ENCODE assay signal across 21 mouse cellular contexts in the genomic region with DNA sequence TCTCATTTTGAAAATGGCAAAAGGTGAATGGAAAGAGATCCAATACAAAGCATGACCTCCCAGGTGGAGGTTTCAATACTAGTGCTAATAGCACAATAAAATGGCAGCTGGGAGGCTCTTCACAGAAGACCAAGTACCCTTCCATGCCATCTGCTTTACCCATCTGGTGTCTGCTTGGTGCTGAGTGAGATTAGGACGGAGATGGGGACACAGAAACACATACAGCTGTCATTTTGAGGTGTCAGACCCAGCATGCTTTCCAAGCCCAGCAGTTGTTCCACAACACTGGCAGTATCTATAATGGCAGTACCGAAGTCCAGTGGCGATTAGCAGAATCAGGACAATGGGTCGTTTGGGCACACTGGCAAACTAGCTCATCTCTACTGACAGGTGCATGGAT.
A peak's percentile ranks its signal among the peaks of the same experiment; 100 is the strongest.
DNase-seq lines count a peak whose midpoint lies in the region; ATAC-seq lines count a peak whose summit lies in the region.
"Had no signal": no experiment of that assay in that cellular context is flagged by ENCODE, and none has a peak within 500 bp of the region (broad histone marks: within the 10 kb centered on the region; RNA-seq: fewer than 3 reads in every experiment).

No protein-coding gene starts in this region.

- H3K36me3 ChIP-seq in forebrain, embryonic 13.5 days (ENCODE audit: poor library complexity, severe bottlenecking): no peaks in the 10 kb centered on the region
- H3K36me3 ChIP-seq in forebrain, embryonic 12.5 days (replicated peaks): no peaks in the 10 kb centered on the region
- H3K36me3 ChIP-seq: embryonic facial prominence, embryonic 15.5 days; heart, embryonic 12.5 days; hindbrain, embryonic 10.5 days; hindbrain, embryonic 15.5 days had no signal

- H3K9ac ChIP-seq in forebrain, embryonic 13.5 days: no peak overlapping the region
- H3K9ac ChIP-seq in forebrain, embryonic 12.5 days: no peak overlapping the region
- H3K9ac ChIP-seq: embryonic facial prominence, embryonic 15.5 days; heart, embryonic 12.5 days; hindbrain, embryonic 15.5 days had no signal

- H3K4me1 ChIP-seq in forebrain, embryonic 13.5 days: no peaks in the 10 kb centered on the region
- H3K4me1 ChIP-seq in forebrain, embryonic 12.5 days: no peaks in the 10 kb centered on the region
- H3K4me1 ChIP-seq: embryonic facial prominence, embryonic 15.5 days; heart, embryonic 12.5 days; hindbrain, embryonic 10.5 days; hindbrain, embryonic 15.5 days had no signal

- 82% methylated on average over 4 of the region's 4 CpGs for WGBS in forebrain, embryonic 13.5 days
- WGBS in forebrain, embryonic 12.5 days: 83% methylated on average over 4 of the region's 4 CpGs

- ATAC-seq in forebrain, embryonic 13.5 days: peak; percentile 51; the same call in 1 of the 2 replicates
- ATAC-seq in forebrain, embryonic 12.5 days (ENCODE audit: low FRiP score): no peak
- ATAC-seq: activated CD4-positive, CD25-positive, alpha-beta regulatory T cell, adult 4 months; inflammation-experienced regulatory T-cells, adult 6 months; intestine, postnatal 0 days; Patski had no signal

- H3K4me3 ChIP-seq in forebrain, embryonic 13.5 days: no peak overlapping the region
- no peak overlapping the region for H3K4me3 ChIP-seq in forebrain, embryonic 12.5 days (replicated peaks)
- H3K4me3 ChIP-seq: embryonic facial prominence, embryonic 15.5 days; erythroblast, embryonic 14.5 days; gastrocnemius, adult 2 months; heart, embryonic 12.5 days; hindbrain, embryonic 10.5 days; hindbrain, embryonic 15.5 days had no signal

- no peaks in the 10 kb centered on the region for H3K9me3 ChIP-seq in forebrain, embryonic 13.5 days (replicated peaks)
- no peaks in the 10 kb centered on the region for H3K9me3 ChIP-seq in forebrain, embryonic 12.5 days
- H3K9me3 ChIP-seq: embryonic facial prominence, embryonic 15.5 days; heart, embryonic 12.5 days; hindbrain, embryonic 10.5 days; hindbrain, embryonic 15.5 days had no signal

- DNase-seq in layer of hippocampus, adult 11-12 months (ENCODE audit: low spot score): peak; percentile 4
- no peak for DNase-seq in layer of hippocampus, adult 9-10 months (ENCODE audit: low spot score)
- DNase-seq in retina, postnatal 1 day: peak; percentile 52
- DNase-seq in retina, embryonic 14.5 days (ENCODE audit: low spot score): no peak
- no peak for DNase-seq in left cerebral cortex, adult 8-10 months (ENCODE audit: low spot score in 2 of 2)
- DNase-seq: adrenal gland, postnatal 14 days; cerebellum, adult 9-10 months; gastrocnemius, adult 2 months; gastrocnemius, postnatal 25 days had no signal

- H3K27ac ChIP-seq in forebrain, embryonic 13.5 days: no peak overlapping the region
- H3K27ac ChIP-seq in forebrain, embryonic 12.5 days: no peak overlapping the region
- H3K27ac ChIP-seq: embryonic facial prominence, embryonic 15.5 days; gastrocnemius, adult 2 months; hindbrain, embryonic 10.5 days; hindbrain, embryonic 15.5 days had no signal

- no peak overlapping the region for H3K4me2 ChIP-seq in forebrain, embryonic 13.5 days
- H3K4me2 ChIP-seq in forebrain, embryonic 12.5 days: no peak overlapping the region
- H3K4me2 ChIP-seq: embryonic facial prominence, embryonic 15.5 days; heart, embryonic 12.5 days; hindbrain, embryonic 15.5 days had no signal

- no peaks in the 10 kb centered on the region for H3K27me3 ChIP-seq in forebrain, embryonic 13.5 days
- no peaks in the 10 kb centered on the region for H3K27me3 ChIP-seq in forebrain, embryonic 12.5 days
- H3K27me3 ChIP-seq: CH12.LX; embryonic facial prominence, embryonic 15.5 days; heart, embryonic 12.5 days; hindbrain, embryonic 15.5 days had no signal

Comparison
In these comparisons a context has a peak if more than half of its experiments do, and no peak if none do; other contexts are left out.
1. DNase-seq: peak in layer of hippocampus, adult 11-12 months (single experiment) and retina, postnatal 1 day (single experiment); none in layer of hippocampus, adult 9-10 months (single experiment), retina, embryonic 14.5 days (single experiment) and left cerebral cortex, adult 8-10 months (0 of 2).